Mouse (Mus musculus) skeletal muscle tissue, adult 2 months (tissue): Measurements from ENCODE around the gene Fam117b.

ENCODE experiments used
- DNase-seq: peaks from one replicate; pipeline ENCODE4 v3.0.0-alpha.2; 2012; ENCODE audit warnings: low read depth, low spot score

Gene Fam117b

GRCm38 (mm10) chr1:59913195-59913868, 526 bp downstream of the Fam117b start:
- no peak for DNase-seq

- peak; percentile 38 for DNase-seq
These were observed 1.0 kb downstream of the Fam117b start for GRCm38 (mm10) chr1:59913869-59914225.

GRCm38 (mm10) chr1:59914799-59915198, 2.0 kb downstream of the Fam117b start:
- DNase-seq, result no peak

- DNase-seq, result no peak
These were observed 3.2 kb downstream of the Fam117b start for GRCm38 (mm10) chr1:59915843-59916610.

- DNase-seq, result no peak
These were observed 4.6 kb downstream of the Fam117b start for GRCm38 (mm10) chr1:59917401-59917800.

GRCm38 (mm10) chr1:59918075-59918474, 5.3 kb downstream of the Fam117b start:
- no peak for DNase-seq

GRCm38 (mm10) chr1:59923201-59923600, 10.4 kb downstream of the Fam117b start:
- no peak for DNase-seq

GRCm38 (mm10) chr1:59923673-59924072, 10.9 kb downstream of the Fam117b start:
- no peak for DNase-seq

- no peak for DNase-seq
These were observed 11.6 kb downstream of the Fam117b start for GRCm38 (mm10) chr1:59924411-59924810.

GRCm38 (mm10) chr1:59926021-59926672, 13.3 kb downstream of the Fam117b start:
- DNase-seq, result no peak

- DNase-seq, result no peak
These were observed 14.4 kb downstream of the Fam117b start for GRCm38 (mm10) chr1:59927131-59927680.

GRCm38 (mm10) chr1:59930926-59931325, 18.1 kb downstream of the Fam117b start:
- DNase-seq, result no peak

GRCm38 (mm10) chr1:59932991-59933390, 20.2 kb downstream of the Fam117b start:
- no peak for DNase-seq

- DNase-seq, result no peak
These were observed 28.3 kb downstream of the Fam117b start for GRCm38 (mm10) chr1:59941063-59941462.

- DNase-seq, result no peak
These were observed 29.4 kb downstream of the Fam117b start for GRCm38 (mm10) chr1:59942057-59942790.

GRCm38 (mm10) chr1:59943825-59944224, 31.0 kb downstream of the Fam117b start:
- DNase-seq, result no peak

- DNase-seq, result no peak
These were observed 33.2 kb downstream of the Fam117b start for GRCm38 (mm10) chr1:59945969-59946368.

- DNase-seq, result no peak
These were observed 34.7 kb downstream of the Fam117b start for GRCm38 (mm10) chr1:59947509-59947908.

- no peak for DNase-seq
These were observed 44.4 kb downstream of the Fam117b start for GRCm38 (mm10) chr1:59957206-59957605.

- DNase-seq, result no peak
These were observed 47.1 kb downstream of the Fam117b start for GRCm38 (mm10) chr1:59959941-59960340.

- no peak for DNase-seq
These were observed 53.5 kb downstream of the Fam117b start for GRCm38 (mm10) chr1:59966171-59966785.
